Mouse (Mus musculus) hindbrain, embryonic 12.5 days (tissue): ENCODE measurements around the gene Zbtb41. TPM values are rescaled to one million over a fixed set of nuclear protein-coding genes. Genes with fewer than 3 reads are reported as not detected.
"Not testable (repeated sequence)": the region's sequence is repeated elsewhere in the genome, so short reads cannot be mapped to it uniquely, and the experiment has no call there.

Source experiments
- ATAC-seq: fragments of 200-750 bp; cut with Nextera tagmentation; 2 replicates; pipeline ENCODE4 v1.8.0; 2017; ENCODE audit warnings: moderate TSS enrichment; ENCODE audit not compliant: low FRiP score
- H3K27ac ChIP-seq: fragments of 300-500 bp; sonication (generic); 2 replicates; pipeline ENCODE4 v1.5.1; 2016; ENCODE audit warnings: mild to moderate bottlenecking
- H3K27me3 ChIP-seq: fragments of 300-500 bp; sonication (generic); 2 replicates; pipeline ENCODE4 v1.6.1; 2016; ENCODE audit warnings: mild to moderate bottlenecking
- H3K36me3 ChIP-seq: fragments of 300-500 bp; sonication (generic); 2 replicates; pipeline ENCODE4 v1.6.1; 2016; ENCODE audit warnings: mild to moderate bottlenecking
- H3K4me1 ChIP-seq: fragments of 300-500 bp; sonication (generic); 2 replicates; pipeline ENCODE4 v1.6.1; 2016
- H3K4me2 ChIP-seq: fragments of 300-500 bp; sonication (generic); replicated peaks from 2 replicates; pipeline ENCODE4 v1.6.1; 2016; ENCODE audit warnings: mild to moderate bottlenecking
- H3K4me3 ChIP-seq: fragments of 300-500 bp; sonication (generic); 2 replicates; pipeline ENCODE4 v1.5.1; 2016; ENCODE audit warnings: mild to moderate bottlenecking
- H3K9ac ChIP-seq: fragments of 300-500 bp; sonication (generic); 2 replicates; pipeline ENCODE4 v1.6.1; 2016; ENCODE audit warnings: mild to moderate bottlenecking, moderate library complexity
- H3K9me3 ChIP-seq: fragments of 300-500 bp; sonication (generic); replicated peaks from 2 replicates; pipeline ENCODE4 v1.6.1; 2016; ENCODE audit warnings: mild to moderate bottlenecking
- WGBS: fragments of 180-500 bp; shearing (Covaris S2); methylation state at CpG from one replicate; pipeline ENCODE4 v1.1.7; 2016; 5-methylcytosine and 5-hydroxymethylcytosine counted together
- polyA plus RNA-seq: library from polyadenylated mRNA; unstranded; fragments of >200 nt; fragmentation: Nextera tagmentation; extraction: Ambion mirVana; gene quantifications from 2 replicates; pipeline ENCODE4 v1.2.1, GENCODE M21; 2016

The Zbtb41 gene
- polyA plus RNA-seq, result 19.2 and 20.8 TPM in 2 replicates

DNA sequence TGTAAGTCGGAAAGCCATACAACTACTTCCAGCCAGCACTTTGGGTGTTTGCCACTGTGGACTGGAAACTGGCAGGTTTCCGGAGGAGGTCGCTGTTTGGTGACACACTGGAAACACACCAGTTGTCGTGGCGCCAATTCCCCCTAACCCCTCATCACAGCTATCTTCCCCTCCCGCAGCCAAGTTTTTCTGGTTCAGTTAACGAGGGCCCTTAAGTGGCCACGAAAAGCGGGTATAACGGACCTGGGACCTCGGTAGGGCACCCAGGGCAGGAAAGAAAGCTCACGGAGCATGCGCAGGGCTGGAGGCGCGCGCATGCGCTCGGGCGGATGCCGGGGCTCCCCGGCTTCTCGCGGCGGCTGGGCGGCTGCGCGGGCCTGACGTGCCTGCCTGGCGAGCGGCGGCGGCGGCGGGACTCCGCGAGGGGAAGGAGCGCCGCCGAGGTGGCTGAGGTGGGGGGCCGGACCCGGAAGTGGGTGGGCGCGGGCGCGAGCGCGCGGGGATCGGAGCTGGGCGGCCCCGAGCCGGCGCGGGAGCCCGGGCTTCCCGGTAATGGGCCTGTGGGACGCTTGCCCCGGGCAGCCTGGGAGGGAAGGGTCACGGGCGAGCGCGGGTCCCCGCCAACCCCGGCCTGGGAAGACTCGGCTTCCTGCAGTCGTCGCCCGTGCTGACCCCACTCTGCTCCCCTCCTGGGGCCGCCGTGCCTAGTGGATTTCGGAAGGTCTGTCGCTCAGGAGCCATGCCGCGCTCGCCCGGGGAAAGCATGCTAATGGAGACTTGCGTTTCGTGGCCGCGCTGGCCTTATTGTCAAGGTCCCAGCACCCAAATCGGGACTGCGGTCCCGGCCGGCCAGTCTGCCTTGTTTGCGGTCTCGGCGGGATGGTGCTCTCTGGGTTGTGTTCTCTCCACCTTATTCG lies at the start of gene Zbtb41:
Zbtb41 (plus strand) TSS at position 414 of the 917 bp plus-strand sequence.
- H3K4me1 ChIP-seq, result peaks cover 34% of the 10 kb centered on the region
- peak within 1 kb of the TSS; percentile 87 for H3K4me3 ChIP-seq
- no peaks in the 10 kb centered on the region for H3K36me3 ChIP-seq
- peak within 1 kb of the TSS; percentile 75 for H3K4me2 ChIP-seq
- under 1% methylated on average over 70 of the region's 88 CpGs for WGBS
- peak; percentile 96 for ATAC-seq
- H3K27me3 ChIP-seq, result no peaks in the 10 kb centered on the region; the same call in 1 of the 2 replicates
- H3K9ac ChIP-seq, result peak within 1 kb of the TSS; percentile 93
- H3K9me3 ChIP-seq, result no peaks in the 10 kb centered on the region
- H3K27ac ChIP-seq, result peak within 1 kb of the TSS; percentile 93

DNA sequence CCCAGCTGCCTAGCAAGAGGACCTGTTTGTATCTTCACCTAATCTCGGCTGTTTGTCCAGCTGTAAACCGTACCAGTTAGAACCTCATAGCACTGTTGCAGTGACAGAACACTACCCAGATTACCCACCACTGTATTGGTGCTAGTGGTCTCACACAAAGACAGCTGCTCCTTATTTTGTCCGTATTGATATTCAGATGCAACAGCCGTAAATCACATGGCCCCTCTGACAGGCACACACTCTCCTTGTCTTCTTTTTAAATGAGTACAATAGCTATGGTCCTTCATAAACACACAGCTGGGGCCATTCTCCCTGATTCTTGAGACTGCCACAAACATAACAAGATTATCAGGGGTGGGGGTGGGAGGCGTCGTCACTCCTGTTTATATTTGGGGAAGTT lies 46.2 kb upstream of the Zbtb41 start:
- no peaks in the 10 kb centered on the region for H3K9me3 ChIP-seq

DNA sequence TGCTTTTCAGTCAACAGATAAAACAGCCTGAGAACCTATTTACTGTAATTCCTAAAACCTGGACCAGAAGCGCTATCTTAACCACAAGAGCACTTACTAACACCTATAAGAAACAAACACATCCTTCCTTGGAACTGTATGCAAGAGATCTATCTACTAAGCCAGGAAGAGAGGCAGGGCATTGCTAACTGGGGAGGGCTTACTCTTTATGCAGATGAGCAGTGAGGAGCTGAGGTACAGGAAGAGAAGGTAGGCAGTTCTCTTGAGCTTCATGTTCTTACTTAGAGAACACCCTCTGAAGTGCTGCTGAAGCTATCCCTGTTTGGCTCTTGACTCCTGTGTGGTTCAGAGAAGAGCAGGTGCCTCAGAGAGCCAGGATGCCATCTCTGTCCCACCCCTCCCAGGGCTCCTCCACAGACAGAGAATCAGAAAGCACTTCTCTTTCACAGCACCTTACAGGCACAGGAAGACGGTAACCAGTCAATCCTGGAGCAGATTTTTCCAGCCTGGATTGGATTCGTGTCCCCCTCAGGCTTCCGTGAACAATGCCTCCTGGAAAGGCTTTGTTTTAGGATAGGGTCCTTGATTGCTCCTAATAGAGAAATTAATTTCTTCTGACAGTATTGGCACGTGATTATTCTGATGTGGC lies 45.3 kb upstream of the Zbtb41 start, which contains the start of gene Crb1:
Crb1 (minus strand) TSS at position 463 of the 649 bp plus-strand sequence.
- peak within 1 kb of the TSS; percentile 48 for H3K4me2 ChIP-seq
- H3K27ac ChIP-seq, result peak within 1 kb of the TSS; percentile 67
- no peaks in the 10 kb centered on the region for H3K9me3 ChIP-seq
- 8% methylated on average over 5 of the region's 5 CpGs for WGBS
- peak within 1 kb of the TSS; percentile 45 for H3K9ac ChIP-seq
- no peaks in the 10 kb centered on the region for H3K27me3 ChIP-seq
- no peaks in the 10 kb centered on the region for H3K36me3 ChIP-seq
- peak within 1 kb of the TSS; percentile 28 for H3K4me3 ChIP-seq
- ATAC-seq, result peak; percentile 79
- H3K4me1 ChIP-seq, result peaks cover 16% of the 10 kb centered on the region

More for the DNA sequence above, 46.2 kb upstream of the Zbtb41 start:
- Histone ChIP-seq H3K4me3 (peak overlapping the region; percentile 21), H3K27me3 (no peaks in the 10 kb centered on the region), H3K4me1 (peaks cover 16% of the 10 kb centered on the region), H3K27ac (peak overlapping the region; percentile 46; the same call in 1 of the 2 replicates), H3K4me2 (peak overlapping the region; percentile 48), H3K36me3 (no peaks in the 10 kb centered on the region), H3K9ac (peak overlapping the region; percentile 38; the same call in 1 of the 2 replicates)
- peak; percentile 47 for ATAC-seq
- WGBS, result 23% methylated on average over 6 of the region's 6 CpGs

DNA sequence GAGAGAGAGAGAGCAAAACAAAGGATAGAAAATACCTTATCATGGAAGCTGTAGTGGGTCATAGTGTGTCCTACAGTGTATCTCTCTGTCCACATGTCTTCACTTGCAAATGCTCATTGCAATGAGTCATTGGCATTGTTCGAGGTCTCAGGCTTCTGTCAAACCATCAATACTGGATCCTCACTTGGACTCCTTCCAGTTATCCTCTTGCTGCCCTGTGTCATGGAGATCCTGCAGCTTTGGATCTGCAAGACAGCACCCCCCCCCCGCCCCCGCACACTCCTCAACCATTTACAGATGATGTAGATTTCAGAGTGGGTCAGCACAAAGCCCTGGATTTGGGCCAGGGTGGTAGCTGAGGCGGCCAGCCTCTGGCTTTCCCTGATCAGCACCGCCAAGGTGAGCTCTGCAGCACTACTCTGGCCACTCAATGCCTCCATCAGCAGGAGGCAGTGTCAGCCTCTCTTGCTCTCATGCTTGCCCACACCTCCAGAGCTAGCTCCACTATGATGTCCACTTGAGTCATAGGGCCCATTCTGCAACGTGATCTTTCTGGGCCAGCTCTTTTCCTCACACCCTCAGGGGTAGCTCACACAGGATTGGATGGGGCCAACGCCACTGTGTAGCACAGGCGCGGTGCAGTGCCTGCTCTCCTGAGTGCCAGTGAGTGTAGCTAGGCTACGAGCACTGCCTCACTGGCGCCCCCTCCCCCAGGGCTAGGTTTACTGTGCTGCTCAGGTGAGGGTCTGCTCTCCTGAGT lies 43.0 kb upstream of the Zbtb41 start:
- H3K4me3 ChIP-seq, result no peak overlapping the region
- no peaks in the 10 kb centered on the region for H3K9me3 ChIP-seq
- H3K27me3 ChIP-seq, result no peaks in the 10 kb centered on the region
- H3K4me2 ChIP-seq, result no peak overlapping the region
- 26% methylated on average over 11 of the region's 11 CpGs for WGBS
- H3K27ac ChIP-seq, result no peak overlapping the region
- ATAC-seq, result peak; percentile 39; the same call in 1 of the 2 replicates
- peaks cover 16% of the 10 kb centered on the region for H3K4me1 ChIP-seq
- H3K36me3 ChIP-seq, result no peaks in the 10 kb centered on the region
- no peak overlapping the region for H3K9ac ChIP-seq

DNA sequence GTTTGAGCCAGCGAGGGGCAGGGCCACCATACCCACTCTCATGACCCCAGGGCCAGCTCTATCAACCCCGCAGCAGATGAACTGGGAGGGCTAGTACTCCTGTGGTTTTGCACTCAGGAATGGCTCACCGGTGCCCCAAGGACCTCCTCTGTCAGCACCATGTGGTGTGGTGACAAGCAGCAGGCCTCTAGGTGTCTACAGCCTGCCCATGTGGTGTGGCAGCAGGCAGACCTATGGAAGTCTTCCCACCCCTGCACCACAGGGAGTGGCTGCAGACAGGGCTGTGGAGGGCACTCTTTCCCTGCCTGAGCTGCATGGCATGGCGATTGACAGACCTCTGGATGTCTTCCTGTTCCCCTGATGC lies 42.5 kb upstream of the Zbtb41 start:
- Histone ChIP-seq H3K4me3 (no peak overlapping the region), H3K27ac (no peak overlapping the region), H3K36me3 (no peaks in the 10 kb centered on the region), H3K4me2 (no peak overlapping the region), H3K4me1 (peaks cover 16% of the 10 kb centered on the region), H3K9ac (no peak overlapping the region), H3K9me3 (no peaks in the 10 kb centered on the region), H3K27me3 (no peaks in the 10 kb centered on the region)
- 0 out of 2 replicates have a peak, but pooled peaks have one; percentile 19 for ATAC-seq
- WGBS, result 28% methylated on average over 4 of the region's 4 CpGs

DNA sequence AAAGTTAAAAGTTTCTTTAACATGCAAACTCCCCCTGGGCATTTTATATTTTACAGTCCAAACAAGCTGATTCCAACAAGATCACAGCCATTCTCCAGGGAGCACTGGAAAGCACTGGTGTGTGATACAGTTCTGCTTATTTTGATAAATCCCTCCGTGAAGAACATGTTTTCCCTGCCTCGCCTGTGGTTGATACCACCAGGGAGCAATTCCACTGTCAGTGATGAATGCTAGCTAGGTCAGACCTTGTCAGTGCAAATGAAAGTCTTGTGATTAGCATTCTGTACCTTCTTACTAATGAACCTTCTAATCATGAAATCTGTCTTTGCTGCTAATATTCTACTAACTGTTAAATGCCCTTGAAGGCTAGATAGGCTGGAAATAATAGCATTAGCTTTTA lies 30.3 kb upstream of the Zbtb41 start:
- H3K4me3 ChIP-seq, result no peak overlapping the region
- ATAC-seq, result peak; percentile 84
- H3K4me1 ChIP-seq, result no peaks in the 10 kb centered on the region
- no peaks in the 10 kb centered on the region for H3K27me3 ChIP-seq
- no peaks in the 10 kb centered on the region for H3K9me3 ChIP-seq
- 28% methylated on average over 2 of the region's 2 CpGs for WGBS
- H3K27ac ChIP-seq, result no peak overlapping the region
- no peaks in the 10 kb centered on the region for H3K36me3 ChIP-seq
- no peak overlapping the region for H3K9ac ChIP-seq
- H3K4me2 ChIP-seq, result no peak overlapping the region

DNA sequence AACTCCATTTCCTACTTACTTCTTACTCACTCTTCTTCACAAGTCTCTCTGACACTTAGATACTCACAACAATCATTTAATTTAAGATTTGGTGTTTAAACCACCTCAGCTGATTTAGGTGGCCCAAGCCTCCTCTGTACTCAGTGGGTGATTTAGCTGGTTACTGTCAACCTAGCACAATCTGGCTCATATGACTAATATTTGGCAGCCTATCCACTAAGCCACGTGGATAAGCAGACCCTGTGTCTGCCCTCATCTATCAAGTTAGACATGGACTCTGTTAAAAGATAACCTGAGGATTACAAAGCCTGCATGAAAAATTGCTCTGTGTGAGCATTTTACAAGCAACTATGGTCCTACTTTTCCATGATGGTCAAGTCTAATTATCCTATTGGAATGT lies 25.5 kb upstream of the Zbtb41 start:
- Histone ChIP-seq H3K27ac (no peak overlapping the region), H3K9ac (no peak overlapping the region), H3K9me3 (no peaks in the 10 kb centered on the region), H3K4me3 (no peak overlapping the region), H3K4me2 (no peak overlapping the region), H3K27me3 (no peaks in the 10 kb centered on the region), H3K36me3 (no peaks in the 10 kb centered on the region), H3K4me1 (no peaks in the 10 kb centered on the region)
- no peak for ATAC-seq
- 56% methylated on average over 1 of the region's 1 CpGs for WGBS

DNA sequence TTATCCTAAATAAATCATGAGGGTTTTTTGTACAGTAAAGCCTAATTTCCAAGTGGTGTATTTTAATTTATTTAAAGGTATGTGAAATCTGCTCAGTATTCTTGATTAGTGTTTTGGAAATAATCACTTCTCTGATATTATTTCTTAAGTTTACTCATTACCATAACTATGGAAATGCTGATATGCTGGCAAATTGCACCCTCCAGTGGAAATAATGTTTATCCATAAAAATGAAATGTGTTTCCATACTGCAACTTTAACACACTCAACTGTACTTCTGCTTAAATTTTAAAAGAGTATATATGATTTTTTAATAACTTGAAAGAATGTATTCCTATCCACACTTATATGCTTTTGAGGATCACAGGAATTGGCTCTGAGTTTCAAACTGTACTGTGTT lies 16.3 kb upstream of the Zbtb41 start:
- ATAC-seq, result no peak
- Histone ChIP-seq H3K9ac (no peak overlapping the region), H3K36me3 (no peaks in the 10 kb centered on the region), H3K27me3 (no peaks in the 10 kb centered on the region), H3K9me3 (no peaks in the 10 kb centered on the region), H3K4me3 (no peak overlapping the region), H3K4me2 (no peak overlapping the region), H3K4me1 (no peaks in the 10 kb centered on the region), H3K27ac (no peak overlapping the region)

DNA sequence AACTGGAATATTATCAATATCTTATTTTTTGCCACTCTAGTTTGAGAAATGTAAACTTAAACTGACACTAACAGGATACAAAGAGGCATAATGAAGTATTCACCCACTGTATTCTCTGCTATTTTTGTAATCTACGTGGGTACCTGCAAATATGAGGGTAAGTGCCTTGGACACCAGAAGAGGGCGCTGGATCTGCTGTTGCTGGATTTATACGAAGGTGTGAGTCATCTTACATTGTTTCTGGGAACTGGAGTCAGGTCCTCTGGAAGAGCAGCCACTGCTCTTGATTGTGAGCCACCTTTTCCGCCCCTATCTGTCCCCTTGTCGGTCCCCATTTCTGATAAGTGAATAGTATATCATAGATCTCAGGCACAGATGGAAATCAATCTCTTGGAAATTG lies 14.4 kb upstream of the Zbtb41 start:
- H3K36me3 ChIP-seq, result no peaks in the 10 kb centered on the region
- H3K27me3 ChIP-seq, result no peaks in the 10 kb centered on the region
- H3K9me3 ChIP-seq, result no peaks in the 10 kb centered on the region
- H3K9ac ChIP-seq, result no peak overlapping the region
- WGBS, result 58% methylated on average over 5 of the region's 5 CpGs
- no peak for ATAC-seq
- H3K27ac ChIP-seq, result no peak overlapping the region
- H3K4me3 ChIP-seq, result no peak overlapping the region
- no peaks in the 10 kb centered on the region for H3K4me1 ChIP-seq
- no peak overlapping the region for H3K4me2 ChIP-seq

DNA sequence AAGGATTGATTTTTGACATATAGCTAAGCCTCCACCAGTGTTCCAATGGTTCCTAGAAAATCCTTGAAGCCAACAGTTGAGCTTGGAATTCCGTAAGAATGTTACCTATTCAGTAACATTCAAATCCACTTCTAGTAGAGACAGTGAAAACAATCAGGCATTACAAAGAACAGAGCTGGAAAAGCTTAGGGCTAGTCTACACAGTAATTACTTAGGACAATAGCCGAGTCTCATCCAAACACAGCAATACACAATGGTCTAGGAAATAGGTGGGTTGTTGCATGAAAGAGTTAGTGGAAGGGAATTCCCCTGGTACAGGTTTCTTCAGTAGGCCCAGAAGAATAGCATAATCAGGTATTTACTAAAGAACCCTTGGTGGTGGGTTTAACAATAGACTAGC lies 9.7 kb upstream of the Zbtb41 start:
- not testable (repeated sequence) for H3K9ac ChIP-seq, H3K4me1 ChIP-seq, H3K36me3 ChIP-seq, ATAC-seq, H3K4me2 ChIP-seq, H3K27ac ChIP-seq, H3K27me3 ChIP-seq, H3K4me3 ChIP-seq, H3K9me3 ChIP-seq
- WGBS, result 93% methylated on average over 2 of the region's 2 CpGs

DNA sequence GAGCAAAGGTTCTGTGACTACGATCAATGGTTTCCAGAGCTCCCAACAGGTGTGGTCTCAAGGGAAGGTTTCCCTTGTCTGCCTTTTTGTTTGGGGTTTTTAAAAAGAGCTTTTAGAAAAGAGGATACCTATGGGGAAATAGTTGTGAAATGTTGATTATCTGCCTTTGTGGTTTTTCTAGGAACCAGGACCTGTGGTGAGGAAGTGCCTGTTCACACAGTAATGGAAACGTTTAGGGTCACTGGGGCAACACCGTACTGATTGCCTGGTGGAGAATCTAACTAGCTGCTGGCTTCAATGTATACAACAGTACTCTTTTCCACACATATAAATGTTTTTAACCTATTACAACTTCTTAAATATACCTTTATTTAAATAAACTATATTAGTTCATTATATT lies 8.6 kb upstream of the Zbtb41 start:
- Histone ChIP-seq H3K36me3 (no peaks in the 10 kb centered on the region), H3K4me2 (no peak overlapping the region), H3K27me3 (no peaks in the 10 kb centered on the region), H3K4me1 (no peaks in the 10 kb centered on the region), H3K27ac (no peak overlapping the region), H3K9me3 (no peaks in the 10 kb centered on the region), H3K4me3 (no peak overlapping the region), H3K9ac (no peak overlapping the region)
- no peak for ATAC-seq
- 87% methylated on average over 3 of the region's 3 CpGs for WGBS

DNA sequence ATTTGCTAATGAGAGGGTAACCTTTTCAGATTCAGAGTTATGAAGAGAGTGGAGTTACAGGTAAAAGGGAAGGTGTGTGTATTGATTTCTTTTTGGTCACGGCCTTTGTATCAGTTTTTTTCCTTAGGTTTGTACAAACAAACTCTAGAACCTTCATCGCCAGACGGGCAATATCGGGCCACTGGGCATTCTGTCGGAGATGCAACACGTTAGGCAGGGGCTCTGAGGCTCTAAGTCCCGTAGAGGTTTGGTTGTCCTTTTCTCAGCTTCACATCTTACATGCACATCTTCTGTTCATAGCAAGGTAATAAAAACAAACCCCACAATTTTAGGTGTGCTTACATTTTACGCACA lies 590 bp upstream of the Zbtb41 start:
- peaks cover 30% of the 10 kb centered on the region for H3K4me1 ChIP-seq
- H3K9me3 ChIP-seq, result no peaks in the 10 kb centered on the region
- no peaks in the 10 kb centered on the region; the same call in 1 of the 2 replicates for H3K27me3 ChIP-seq
- no peaks in the 10 kb centered on the region for H3K36me3 ChIP-seq
- H3K4me2 ChIP-seq, result peak overlapping the region; percentile 75
- ATAC-seq, result peak; percentile 14
- peak overlapping the region; percentile 87 for H3K4me3 ChIP-seq
- H3K27ac ChIP-seq, result peak overlapping the region; percentile 93; the same call in 1 of the 2 replicates
- H3K9ac ChIP-seq, result peak overlapping the region; percentile 93; the same call in 1 of the 2 replicates
- 5% methylated on average over 8 of the region's 8 CpGs for WGBS
